Mouse (Mus musculus) c-Kit-positive CD71-positive TER-119-positive erythroid progenitor cells, embryonic 14.5 days (primary cell): ENCODE measurements around the gene Spem2.
A peak's percentile ranks its signal among the peaks of the same experiment; 100 is the strongest.
"Not testable (repeated sequence)": the region's sequence is repeated elsewhere in the genome, so short reads cannot be mapped to it uniquely, and the experiment has no call there.

ENCODE experiments used
- DNase-seq: peaks from one replicate; pipeline ENCODE4 v3.0.0-alpha.2; 2013; ENCODE audit warnings: low spot score

Spem2 gene

DNA sequence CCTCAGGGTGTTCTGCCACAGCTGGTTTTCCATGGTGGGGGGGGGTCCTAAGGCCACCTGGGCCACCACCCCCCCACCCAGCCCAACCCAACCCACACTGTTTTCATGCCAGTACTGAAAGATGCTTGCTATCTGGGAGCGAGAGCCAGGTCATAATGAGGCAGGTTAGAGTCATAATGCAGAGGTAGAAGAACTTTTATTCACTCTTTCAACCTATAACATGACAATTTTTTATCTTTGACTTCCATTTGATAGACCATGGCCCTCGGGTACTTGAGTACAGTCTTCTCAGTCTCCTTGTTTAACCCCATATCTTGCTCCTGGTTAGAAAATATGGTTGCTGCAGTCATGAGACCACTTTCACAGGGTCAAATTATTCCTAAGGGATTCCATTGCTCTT, at the start of gene Spem2:
Gene Spem2, minus strand, starts transcription at position 101 of the 400 bp plus-strand sequence.
- DNase-seq, result no peak

DNA sequence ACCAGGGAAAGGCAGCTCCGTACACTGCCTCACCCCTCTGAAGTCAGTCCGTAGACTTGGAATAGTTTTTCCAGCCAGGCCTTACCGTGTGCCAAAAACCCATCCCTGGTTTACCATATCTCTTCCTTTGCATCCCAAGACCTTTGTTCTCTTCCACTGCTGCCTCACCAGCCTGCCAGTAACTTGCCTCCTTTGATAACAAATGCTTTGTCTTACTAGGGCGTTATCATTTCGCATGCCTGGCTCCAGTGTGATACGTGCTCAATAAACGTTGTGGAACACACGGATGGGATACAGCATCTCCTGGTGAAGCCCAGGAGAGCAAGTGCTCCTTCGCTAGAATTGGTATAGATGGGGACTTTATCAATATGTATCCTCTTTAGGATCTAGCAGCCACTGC, 49.1 kb upstream of the Spem2 start:
- no peak for DNase-seq

- DNase-seq, result no peak
Observed at GRCm38 (mm10) chr11:69865561-69865960, 47.3 kb upstream of the Spem2 start.

DNA sequence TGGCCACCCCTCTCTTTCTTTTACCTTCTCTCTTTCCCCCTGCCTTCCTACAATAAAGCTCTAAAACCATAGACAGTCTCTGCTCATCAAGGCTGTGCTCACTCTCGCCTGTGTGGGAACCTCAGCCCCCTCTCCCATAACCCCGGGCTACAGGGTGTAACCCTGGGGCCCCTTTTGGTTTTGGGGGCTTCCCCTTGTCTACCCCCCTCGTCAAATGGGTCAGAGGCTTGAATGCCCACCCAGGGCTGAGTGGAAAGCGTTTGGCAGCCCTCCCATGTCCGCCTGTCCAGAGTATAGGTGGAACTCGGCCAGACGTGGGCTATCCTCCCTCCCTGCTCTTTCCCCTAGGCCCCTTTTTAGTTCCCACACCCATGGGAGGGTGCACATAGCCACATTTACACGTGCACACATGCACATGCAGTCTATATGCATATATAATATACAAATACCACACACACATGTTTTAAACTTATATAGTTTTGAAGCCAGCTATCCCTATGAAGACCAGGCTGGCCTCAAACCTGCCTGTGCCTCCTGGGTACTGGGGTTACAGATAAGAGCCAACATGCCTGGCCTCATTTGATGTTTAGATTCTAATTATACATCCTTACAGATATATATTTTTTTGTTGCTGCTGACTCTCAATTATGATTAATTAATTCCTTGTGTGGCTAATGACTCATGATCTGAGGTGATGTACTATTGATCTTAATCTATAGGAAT, 46.0 kb upstream of the Spem2 start:
- DNase-seq, result no peak

- DNase-seq, result not testable (repeated sequence)
Observed at GRCm38 (mm10) chr11:69863729-69864128, 45.5 kb upstream of the Spem2 start.

DNA sequence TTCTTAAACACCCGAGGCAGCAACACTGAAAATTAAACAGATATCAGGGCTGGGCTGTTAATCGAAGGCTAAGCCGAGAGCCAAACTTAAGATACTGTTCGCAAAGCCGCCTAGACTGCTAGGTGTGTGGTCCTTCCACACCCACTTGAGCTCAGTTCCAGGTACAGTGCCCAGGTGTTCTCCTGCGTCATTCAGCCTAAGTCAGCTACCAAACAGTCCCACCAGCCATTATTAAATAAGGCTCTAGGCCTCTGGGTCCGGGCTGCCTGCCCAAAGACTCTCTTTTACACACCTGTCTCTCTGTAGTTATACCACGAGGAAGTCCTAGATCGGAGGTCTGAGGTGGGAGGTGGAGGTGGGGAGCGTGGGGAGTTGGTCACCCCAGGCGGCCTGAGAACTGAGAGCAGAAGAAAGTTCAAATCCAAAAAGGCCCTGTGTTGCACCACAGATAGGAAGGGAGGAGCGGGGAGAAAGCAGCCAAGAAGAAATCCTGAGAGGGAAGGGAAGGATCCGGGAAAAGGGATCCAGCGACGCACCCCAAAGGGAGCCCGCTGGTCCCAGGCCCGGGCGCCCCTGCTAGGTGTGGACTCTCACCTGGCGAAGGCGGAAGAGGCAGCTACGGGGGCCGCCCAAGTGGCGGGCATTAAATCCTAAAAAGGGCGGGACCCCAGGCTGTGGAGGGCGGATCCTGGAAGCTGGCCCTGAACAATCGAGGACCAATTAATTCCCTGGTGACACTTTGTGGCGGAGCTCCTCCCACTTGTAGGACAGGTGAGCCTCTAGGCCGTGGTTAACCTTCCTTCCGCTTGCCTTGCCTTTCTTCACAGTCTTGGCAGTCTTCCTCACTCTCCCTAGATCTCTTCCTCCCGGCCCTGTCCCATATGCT, 40.1 kb upstream of the Spem2 start, which contains the start of gene Tnk1:
Gene Tnk1, minus strand, starts transcription at position 618 of the 886 bp plus-strand sequence.
- DNase-seq, result no peak

DNA sequence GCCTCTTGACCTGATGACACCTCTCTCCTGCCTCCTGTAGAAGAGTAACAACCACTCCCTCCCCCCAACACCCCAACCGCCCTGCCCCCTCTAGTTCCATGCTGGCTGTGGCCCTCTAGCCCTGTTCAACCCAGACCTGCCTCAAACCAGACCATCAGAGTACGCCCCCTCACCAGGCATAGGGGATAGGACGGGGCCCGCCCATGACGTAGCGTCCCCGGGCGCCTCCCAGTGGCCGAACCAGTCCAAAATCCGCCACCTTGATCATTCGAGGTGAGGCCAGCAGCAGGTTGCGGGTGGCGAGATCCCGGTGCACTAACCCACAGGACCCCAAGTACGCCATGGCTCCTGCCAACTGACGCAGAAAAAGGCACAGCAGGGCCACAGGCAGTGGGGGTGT, 37.1 kb upstream of the Spem2 start:
- DNase-seq, result no peak

GRCm38 (mm10) chr11:69854680-69855079, 36.4 kb upstream of the Spem2 start:
- DNase-seq, result no peak

GRCm38 (mm10) chr11:69853994-69854393, 35.7 kb upstream of the Spem2 start:
- peak; percentile 98 for DNase-seq

DNA sequence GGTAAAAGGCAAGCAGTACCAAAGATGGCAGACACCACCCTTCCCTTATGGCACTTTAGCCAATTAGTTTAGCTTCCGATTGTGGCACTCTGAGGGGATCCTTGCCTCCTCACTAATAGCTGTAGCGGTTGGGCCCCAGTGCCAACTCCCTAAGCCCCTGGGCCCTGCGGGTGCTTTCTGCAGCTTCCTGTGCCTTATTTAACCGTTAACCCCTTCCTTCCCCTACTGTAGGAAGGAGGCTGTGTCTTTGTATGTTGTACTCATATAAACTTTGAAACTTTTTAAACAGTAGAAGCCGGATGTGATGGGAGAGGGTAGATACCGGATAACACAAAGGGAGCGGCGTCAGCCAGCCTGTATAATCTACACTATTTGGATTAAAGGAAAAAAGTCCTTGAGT, 32.5 kb upstream of the Spem2 start:
- DNase-seq, result no peak

DNA sequence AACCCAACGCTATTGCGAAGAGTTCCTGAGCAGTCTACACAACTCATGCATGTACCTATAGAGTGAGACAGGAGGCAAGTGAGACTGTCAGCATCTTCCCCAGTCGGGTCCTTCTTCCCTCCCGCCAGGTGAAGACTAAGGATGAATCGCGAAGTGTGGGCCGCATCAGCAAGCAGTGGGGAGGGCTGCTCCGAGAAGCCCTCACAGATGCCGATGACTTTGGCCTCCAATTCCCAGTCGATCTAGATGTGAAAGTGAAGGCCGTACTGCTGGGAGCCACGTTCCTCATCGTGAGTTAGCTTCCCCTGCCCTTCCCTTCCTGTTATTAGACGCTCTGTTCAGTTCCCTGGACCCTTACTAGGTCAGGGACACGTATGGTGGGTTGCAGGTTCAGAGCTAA, 31.6 kb upstream of the Spem2 start:
- DNase-seq, result no peak

- no peak for DNase-seq
Observed at GRCm38 (mm10) chr11:69849128-69849527, 30.9 kb upstream of the Spem2 start.

DNA sequence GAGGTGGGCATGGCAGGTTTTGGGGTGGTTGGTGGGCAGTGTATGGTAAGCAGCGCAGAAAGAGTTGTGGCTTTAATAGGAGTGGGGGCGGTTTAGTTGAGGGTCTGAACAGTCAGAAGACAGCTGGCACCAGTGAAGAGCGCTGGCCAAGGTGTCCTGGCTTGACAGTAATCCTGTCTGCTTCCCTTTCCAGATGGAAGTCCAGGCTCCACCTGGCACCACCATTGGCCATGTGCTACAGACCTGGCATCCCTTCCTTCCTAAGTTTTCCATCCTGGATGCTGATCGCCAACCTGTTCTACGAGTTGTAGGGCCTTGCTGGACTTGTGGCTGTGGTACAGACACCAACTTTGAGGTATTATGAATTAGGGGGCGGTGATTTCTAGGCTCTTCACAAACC, 29.8 kb upstream of the Spem2 start:
- no peak for DNase-seq

DNA sequence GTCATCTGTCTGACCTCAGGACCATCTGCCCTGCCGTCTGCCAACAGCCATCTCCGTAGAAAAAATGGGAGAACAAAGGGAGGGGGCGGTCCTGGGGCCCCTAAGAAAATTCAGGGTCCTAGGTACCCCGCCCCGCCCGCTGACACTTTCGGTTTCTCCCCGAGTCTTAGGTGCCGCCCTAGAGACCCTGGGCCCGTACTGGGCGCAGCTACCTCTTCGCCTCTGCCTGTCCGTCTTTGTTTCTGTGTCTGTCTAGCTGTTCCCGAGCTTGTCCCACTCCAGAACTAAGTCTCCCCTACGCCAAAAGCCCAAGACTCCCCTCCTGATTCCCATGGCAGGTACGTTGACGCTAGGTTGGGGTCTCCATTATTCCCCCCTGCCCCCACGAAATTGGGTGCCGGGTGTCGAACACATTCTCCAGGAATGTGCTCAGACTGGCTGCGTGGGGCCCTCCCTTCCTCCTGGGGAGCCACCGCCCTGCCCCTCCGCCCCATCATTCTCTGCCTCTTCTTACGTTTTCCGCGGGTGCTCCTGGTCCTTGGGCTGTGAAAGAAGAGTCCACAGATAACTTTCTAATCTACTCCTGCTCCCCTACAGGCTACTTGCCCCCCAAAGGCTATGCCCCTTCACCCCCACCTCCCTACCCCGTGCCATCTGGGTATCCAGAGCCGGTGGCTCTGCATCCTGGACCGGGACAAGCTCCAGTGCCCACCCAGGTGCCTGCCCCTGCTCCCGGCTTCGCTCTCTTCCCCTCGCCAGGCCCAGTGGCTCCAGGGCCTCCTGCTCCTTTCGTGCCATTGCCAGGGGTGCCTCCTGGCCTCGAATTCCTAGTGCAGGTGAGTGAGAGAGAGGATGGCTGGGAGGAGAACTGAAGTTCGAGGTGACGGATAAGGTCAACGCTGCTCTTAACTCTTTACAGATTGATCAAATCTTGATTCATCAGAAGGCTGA, 28.7 kb upstream of the Spem2 start:
- DNase-seq, result peak; percentile 53

DNA sequence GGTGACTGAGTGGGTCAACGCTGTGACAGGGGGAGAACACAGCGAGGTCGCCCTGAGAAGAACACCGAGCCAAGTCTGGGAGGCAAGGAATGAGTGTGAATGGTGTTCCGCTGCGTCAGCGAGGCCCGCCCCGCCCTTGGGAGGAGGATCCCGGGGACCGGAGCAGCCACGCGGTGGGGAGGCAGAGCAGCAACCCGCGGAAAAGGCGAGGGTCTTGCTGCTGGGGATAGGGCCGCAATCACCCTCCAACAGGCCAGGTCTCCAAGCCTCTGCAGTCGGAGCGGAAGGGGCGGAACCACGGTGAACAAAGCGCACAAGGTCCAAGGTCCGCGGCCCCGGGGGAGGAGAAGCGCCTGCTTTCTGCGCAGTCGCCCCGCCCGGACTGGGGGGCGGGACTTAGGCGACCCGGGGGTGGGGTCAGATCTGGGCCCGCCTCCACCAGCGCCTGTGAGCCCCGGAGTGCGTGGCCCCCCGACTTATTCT, 28.0 kb upstream of the Spem2 start, which contains the start of gene Plscr3:
Gene Plscr3, plus strand, starts transcription at position 179 of the 483 bp plus-strand sequence.
- peak; percentile 86 for DNase-seq

DNA sequence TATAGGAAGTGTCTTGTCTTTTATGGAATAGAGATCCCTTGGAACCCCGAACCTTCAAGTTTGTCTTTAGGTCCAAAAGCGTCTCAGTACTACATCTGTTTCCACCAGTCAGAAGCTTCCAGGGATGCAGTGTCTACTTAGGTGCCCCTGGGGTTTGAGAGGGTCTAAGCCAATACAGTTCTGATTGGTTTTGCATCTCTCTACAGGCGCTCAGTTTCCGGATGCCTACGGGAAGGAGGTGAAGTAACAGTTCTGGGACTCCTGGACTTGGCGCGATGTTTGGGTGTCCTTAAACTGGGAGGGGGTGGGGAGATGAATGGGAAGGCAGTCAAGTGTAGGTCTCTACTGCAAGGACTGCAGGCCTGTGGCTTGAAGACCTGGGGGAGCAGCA, 20.4 kb upstream of the Spem2 start:
- peak; percentile 38 for DNase-seq

DNA sequence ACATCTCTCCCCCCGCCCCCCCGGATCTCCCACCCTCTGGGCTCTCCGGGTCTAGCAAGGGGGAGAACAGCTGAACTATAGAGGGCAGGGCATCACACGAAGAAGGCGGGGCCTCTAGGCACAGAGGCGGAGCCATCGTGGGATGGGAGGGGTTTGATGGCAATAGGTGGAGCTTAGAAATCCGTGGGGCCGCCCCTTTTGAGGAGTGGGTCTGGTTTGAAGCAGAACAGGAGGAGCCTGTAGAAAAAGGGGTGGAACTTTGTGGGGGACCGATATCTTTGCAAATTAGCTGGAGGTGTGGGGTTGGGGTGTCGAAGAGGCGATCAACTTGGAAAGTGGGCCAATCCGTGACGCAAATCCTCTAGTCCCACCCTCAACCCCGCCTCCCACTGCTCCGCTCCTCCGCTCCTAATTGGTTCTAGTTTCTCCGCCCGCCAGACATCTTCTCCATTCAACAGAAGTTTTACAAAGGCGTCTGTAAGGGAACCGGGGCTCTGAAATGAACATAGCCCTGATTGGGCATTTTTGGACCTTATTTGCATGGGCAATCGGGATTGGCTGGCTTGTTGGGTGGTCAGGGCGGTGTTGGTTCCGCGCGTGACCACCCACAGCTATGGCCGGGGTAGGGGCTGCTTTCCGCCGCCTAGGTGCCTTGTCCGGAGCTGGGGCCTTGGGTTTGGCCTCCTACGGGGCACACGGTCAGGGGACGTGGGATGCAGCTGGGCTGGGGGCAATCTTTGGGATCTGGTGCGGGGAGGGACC, 19.9 kb upstream of the Spem2 start, which contains the start of gene Tmem256:
Gene Tmem256, plus strand, starts transcription at position 563 of the 762 bp plus-strand sequence.
- DNase-seq, result peak; percentile 97

GRCm38 (mm10) chr11:69837604-69837951, 19.3 kb upstream of the Spem2 start, which contains the start of gene Nlgn2:
TSS of gene Nlgn2 (minus strand) at chr11:69837784.
- no peak for DNase-seq

DNA sequence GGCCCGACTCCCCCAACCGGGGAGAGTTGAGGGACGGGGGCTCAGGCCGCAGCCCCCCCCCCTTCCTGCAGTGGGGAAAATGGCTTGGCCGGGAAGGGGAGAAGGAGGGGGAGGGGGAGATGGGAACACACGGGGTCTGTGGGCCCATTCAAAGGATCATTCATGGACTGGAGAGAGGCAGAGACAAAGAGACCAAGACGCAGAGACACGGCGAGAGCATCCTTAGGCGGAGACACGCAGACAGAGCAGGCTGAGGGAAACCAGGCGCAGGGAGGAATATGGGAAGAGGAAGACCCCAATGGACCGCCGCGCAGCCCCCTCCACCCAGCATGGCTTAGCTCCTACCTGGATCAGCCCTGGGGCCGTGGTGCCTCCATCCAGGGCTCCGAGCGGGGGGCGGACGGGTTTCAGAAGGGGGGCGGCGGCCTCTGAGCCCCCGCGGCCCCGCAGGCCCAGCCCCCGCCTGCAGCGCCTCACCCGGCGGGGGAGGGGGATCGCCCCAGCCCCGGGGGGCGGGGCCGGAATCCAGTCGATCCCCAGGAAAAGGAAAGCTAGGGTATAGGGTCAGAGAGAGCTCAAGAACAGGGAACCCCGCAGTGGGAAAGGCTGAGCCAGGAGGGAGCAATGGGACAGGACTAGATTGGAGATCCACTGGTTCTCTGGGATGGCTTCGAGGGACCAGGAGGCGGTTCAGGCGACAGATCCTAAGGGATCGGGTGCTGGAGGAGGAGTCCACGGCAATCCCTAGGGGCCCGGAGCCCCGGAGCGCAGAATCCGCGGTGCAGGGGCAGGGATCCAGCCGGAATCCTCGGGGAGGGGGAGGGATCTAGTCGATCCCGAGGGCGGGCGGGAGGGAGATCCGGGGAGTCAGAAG, 18.7 kb upstream of the Spem2 start:
- no peak for DNase-seq

- no peak for DNase-seq
Observed at GRCm38 (mm10) chr11:69835966-69836335, 17.7 kb upstream of the Spem2 start.
